Mouse (Mus musculus): Measurements from ENCODE around the gene Capzb. TPM values are rescaled to one million over a fixed set of nuclear protein-coding genes. Genes with fewer than 3 reads are reported as not detected.
A peak's percentile ranks its signal among the peaks of the same experiment; 100 is the strongest.

Capzb gene
- total and polyA plus RNA-seq, 3 experiments = 103 to 354 TPM; not detected in 1

DNA sequence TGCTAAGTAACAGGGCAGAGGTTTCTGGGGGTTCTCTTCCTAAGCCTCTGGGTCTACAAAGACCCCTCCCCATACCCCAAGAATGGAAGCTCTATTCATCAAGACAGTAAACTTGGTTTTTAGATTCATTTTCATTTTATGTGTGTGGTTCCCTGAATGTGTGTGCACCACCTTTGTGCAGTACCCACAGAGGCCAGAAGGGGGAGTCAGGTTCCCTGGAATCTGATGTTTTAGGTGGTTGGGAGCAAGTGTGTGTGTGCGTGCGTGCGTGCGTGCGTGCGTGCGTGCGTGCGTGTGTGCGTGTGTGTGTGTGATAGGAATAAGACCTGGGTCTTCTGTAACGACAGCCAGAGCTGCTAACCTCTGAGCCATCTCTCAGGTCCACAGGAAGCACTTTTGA lies 47.5 kb upstream of the Capzb start:
- H3K9ac ChIP-seq (ENCODE audit: control insufficient read depth, low read depth, low read length, poor library complexity, severe bottlenecking) = no peak overlapping the region
- no peaks in the 10 kb centered on the region for H3K4me1 ChIP-seq (ENCODE audit: control insufficient read depth in 1 of 2, insufficient read depth in 2 of 2, low read length in 2 of 2)
- TF ChIP-seq ZMIZ1 (IDR thresholded peaks at IDR 0.05; ENCODE audit: low read depth, low read length) = no peak
- no peak for TF ChIP-seq MYB (IDR thresholded peaks at IDR 0.05; ENCODE audit: low read depth, low read length)
- TF ChIP-seq RAD21 (IDR thresholded peaks at IDR 0.05; ENCODE audit: low read depth, low read length) = peak; percentile 37
- TF ChIP-seq CTCF (IDR thresholded peaks at IDR 0.05 in 2 of 3, conservative IDR thresholded peaks at IDR 0.05 in 1 of 3; ENCODE audit: control insufficient read depth in 1 of 3, insufficient read depth in 1 of 3, low read depth in 2 of 3, low read length in 3 of 3, poor library complexity in 1 of 3, severe bottlenecking in 1 of 3) = peak; percentile 26 to 55 (median 45); a peak in 5 of 6 replicates
- TF ChIP-seq SMC3 (IDR thresholded peaks at IDR 0.05; ENCODE audit: low read depth, low read length) = peak; percentile 51
- no peaks in the 10 kb centered on the region for H3K9me3 ChIP-seq (replicated peaks; ENCODE audit: insufficient read depth, low read length)
- H3K27ac ChIP-seq (ENCODE audit: control insufficient read depth, low read depth, low read length) = no peak overlapping the region
- H3K4me3 ChIP-seq (ENCODE audit: control insufficient read depth in 1 of 2, insufficient read depth in 1 of 2, low read depth in 2 of 2, low read length in 2 of 2) = no peak overlapping the region
- no peaks in the 10 kb centered on the region for H3K27me3 ChIP-seq (ENCODE audit: control insufficient read depth in 1 of 2, insufficient read depth in 2 of 2, low read length in 2 of 2)
- H3K36me3 ChIP-seq (ENCODE audit: control insufficient read depth in 1 of 2, insufficient read depth in 2 of 2, low read length in 2 of 2) = no peaks in the 10 kb centered on the region
- H3K79me2 ChIP-seq (ENCODE audit: control insufficient read depth, insufficient read depth, low read length, poor library complexity) = no peaks in the 10 kb centered on the region
- DNase-seq (ENCODE audit: low read depth, low spot score) = peak; percentile 44

DNA sequence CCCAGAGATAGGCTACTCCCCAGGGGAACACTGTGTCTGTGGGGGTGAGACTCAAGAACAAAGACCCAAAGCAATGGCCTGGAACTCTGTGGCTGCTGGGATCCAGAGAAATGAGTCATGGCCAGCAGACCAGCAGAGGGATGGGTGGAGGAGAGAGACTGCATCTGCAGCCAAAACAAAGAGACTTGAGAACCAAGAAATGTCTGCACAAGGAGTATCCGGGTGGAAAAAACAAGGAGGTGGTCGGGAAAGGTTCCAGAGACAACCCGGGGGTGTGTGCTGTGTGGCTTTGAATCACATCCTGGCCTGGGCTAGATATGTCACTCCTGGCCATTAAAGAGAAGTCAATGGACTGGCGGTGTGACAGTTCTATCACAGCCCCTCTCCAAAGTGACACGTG lies 45.9 kb upstream of the Capzb start:
- Histone ChIP-seq H3K4me1 (ENCODE audit: control insufficient read depth in 1 of 2, insufficient read depth in 2 of 2, low read length in 2 of 2) (no peaks in the 10 kb centered on the region), H3K9ac (ENCODE audit: control insufficient read depth, low read depth, low read length, poor library complexity, severe bottlenecking) (no peak overlapping the region), H3K27me3 (ENCODE audit: control insufficient read depth in 1 of 2, insufficient read depth in 2 of 2, low read length in 2 of 2) (no peaks in the 10 kb centered on the region), H3K27ac (ENCODE audit: control insufficient read depth, low read depth, low read length) (no peak overlapping the region), H3K79me2 (ENCODE audit: control insufficient read depth, insufficient read depth, low read length, poor library complexity) (no peaks in the 10 kb centered on the region), H3K4me3 (ENCODE audit: control insufficient read depth in 1 of 2, insufficient read depth in 1 of 2, low read depth in 2 of 2, low read length in 2 of 2) (no peak overlapping the region), H3K9me3 (replicated peaks; ENCODE audit: insufficient read depth, low read length) (no peaks in the 10 kb centered on the region), H3K36me3 (ENCODE audit: control insufficient read depth in 1 of 2, insufficient read depth in 2 of 2, low read length in 2 of 2) (no peaks in the 10 kb centered on the region)
- no peak for TF ChIP-seq RAD21 (IDR thresholded peaks at IDR 0.05; ENCODE audit: low read depth, low read length)
- no peak for TF ChIP-seq MAFK (IDR thresholded peaks at IDR 0.05; ENCODE audit: borderline replicate concordance, low read depth, low read length)
- TF ChIP-seq MAZ (IDR thresholded peaks at IDR 0.05; ENCODE audit: low read depth, low read length) = no peak
- no peak for TF ChIP-seq MXI1 (IDR thresholded peaks at IDR 0.05; ENCODE audit: low read depth, low read length)
- no peak for TF ChIP-seq TBP (IDR thresholded peaks at IDR 0.05; ENCODE audit: low read depth, low read length)
- no peak for TF ChIP-seq UBTF (IDR thresholded peaks at IDR 0.05; ENCODE audit: borderline replicate concordance, insufficient read depth, low read depth, low read length)
- TF ChIP-seq POLR2AphosphoS5 (IDR thresholded peaks at IDR 0.05; ENCODE audit: borderline replicate concordance, low read depth, low read length) = no peak
- TF ChIP-seq JUND (IDR thresholded peaks at IDR 0.05; ENCODE audit: low read depth, low read length) = no peak
- no peak for TF ChIP-seq ZNF384 (IDR thresholded peaks at IDR 0.05; ENCODE audit: low read depth, low read length)
- no peak for TF ChIP-seq ZKSCAN1 (IDR thresholded peaks at IDR 0.05; ENCODE audit: low read depth, low read length)
- TF ChIP-seq KAT2A (conservative IDR thresholded peaks at IDR 0.05; ENCODE audit: low read depth, low read length) = no peak
- no peak for TF ChIP-seq BHLHE40 (IDR thresholded peaks at IDR 0.05; ENCODE audit: borderline replicate concordance, low read depth, low read length)
- no peak for DNase-seq (ENCODE audit: low read depth, low spot score)
